Mouse (Mus musculus): Measurements from ENCODE around the gene Phgdh.

The Phgdh gene

GRCm38 (mm10) chr3:98348705-98349104, 8.9 kb upstream of the Phgdh start:
- no peak for ATAC-seq (ENCODE audit: insufficient number of reproducible peaks, low FRiP score, low TSS enrichment)

GRCm38 (mm10) chr3:98348106-98348505, 8.3 kb upstream of the Phgdh start:
- ATAC-seq (ENCODE audit: insufficient number of reproducible peaks, low FRiP score, low TSS enrichment), result no peak

GRCm38 (mm10) chr3:98343235-98343634, 3.4 kb upstream of the Phgdh start:
- no peak for ATAC-seq (ENCODE audit: insufficient number of reproducible peaks, low FRiP score, low TSS enrichment)

- no peak for ATAC-seq (ENCODE audit: insufficient number of reproducible peaks, low FRiP score, low TSS enrichment)
These were observed 1.2 kb upstream of the Phgdh start for GRCm38 (mm10) chr3:98340818-98341594.

GRCm38 (mm10) chr3:98339097-98339705, 589 bp downstream of the Phgdh start:
- 0 out of 2 replicates have a peak, but pooled peaks have one; percentile 45 for ATAC-seq (ENCODE audit: insufficient number of reproducible peaks, low FRiP score, low TSS enrichment)

- ATAC-seq (ENCODE audit: insufficient number of reproducible peaks, low FRiP score, low TSS enrichment), result no peak
These were observed 1.2 kb downstream of the Phgdh start for GRCm38 (mm10) chr3:98338584-98339041.

GRCm38 (mm10) chr3:98336661-98337654, 2.8 kb downstream of the Phgdh start:
- ATAC-seq (ENCODE audit: insufficient number of reproducible peaks, low FRiP score, low TSS enrichment), result no peak

- ATAC-seq (ENCODE audit: insufficient number of reproducible peaks, low FRiP score, low TSS enrichment), result no peak
These were observed 3.9 kb downstream of the Phgdh start for GRCm38 (mm10) chr3:98335886-98336285.

- ATAC-seq (ENCODE audit: insufficient number of reproducible peaks, low FRiP score, low TSS enrichment), result no peak
These were observed 4.5 kb downstream of the Phgdh start for GRCm38 (mm10) chr3:98335331-98335730.

GRCm38 (mm10) chr3:98334010-98334409, 5.8 kb downstream of the Phgdh start:
- ATAC-seq (ENCODE audit: insufficient number of reproducible peaks, low FRiP score, low TSS enrichment), result no peak

- ATAC-seq (ENCODE audit: insufficient number of reproducible peaks, low FRiP score, low TSS enrichment), result no peak
These were observed 15.6 kb downstream of the Phgdh start for GRCm38 (mm10) chr3:98324235-98324634.

GRCm38 (mm10) chr3:98322209-98322608, 17.6 kb downstream of the Phgdh start:
- ATAC-seq (ENCODE audit: insufficient number of reproducible peaks, low FRiP score, low TSS enrichment), result no peak

- ATAC-seq (ENCODE audit: insufficient number of reproducible peaks, low FRiP score, low TSS enrichment), result no peak
These were observed 20.6 kb downstream of the Phgdh start for GRCm38 (mm10) chr3:98319190-98319589.

GRCm38 (mm10) chr3:98317143-98317542, 22.6 kb downstream of the Phgdh start:
- no peak for ATAC-seq (ENCODE audit: insufficient number of reproducible peaks, low FRiP score, low TSS enrichment)

- no peak for ATAC-seq (ENCODE audit: insufficient number of reproducible peaks, low FRiP score, low TSS enrichment)
These were observed 24.6 kb downstream of the Phgdh start for GRCm38 (mm10) chr3:98315181-98315580.

GRCm38 (mm10) chr3:98313294-98314155, 26.3 kb downstream of the Phgdh start:
- 0 out of 2 replicates have a peak, but pooled peaks have one; percentile 18 for ATAC-seq (ENCODE audit: insufficient number of reproducible peaks, low FRiP score, low TSS enrichment)

GRCm38 (mm10) chr3:98312867-98313266, 26.9 kb downstream of the Phgdh start:
- ATAC-seq (ENCODE audit: insufficient number of reproducible peaks, low FRiP score, low TSS enrichment), result no peak

GRCm38 (mm10) chr3:98310456-98310855, 29.3 kb downstream of the Phgdh start:
- no peak for ATAC-seq (ENCODE audit: insufficient number of reproducible peaks, low FRiP score, low TSS enrichment)

- no peak for ATAC-seq (ENCODE audit: insufficient number of reproducible peaks, low FRiP score, low TSS enrichment)
These were observed 31.2 kb downstream of the Phgdh start for GRCm38 (mm10) chr3:98308606-98309005.

GRCm38 (mm10) chr3:98301761-98302160, 38.0 kb downstream of the Phgdh start:
- ATAC-seq (ENCODE audit: insufficient number of reproducible peaks, low FRiP score, low TSS enrichment), result no peak

Data from cerebellum, adult (tissue).